Mouse (Mus musculus): ENCODE results near the gene Zfp428. TPM values are rescaled to one million over a fixed set of nuclear protein-coding genes. Genes with fewer than 3 reads are reported as not detected.

Zfp428 gene
- polyA plus RNA-seq, 1 experiment from 2014 or later, result 282 TPM

GRCm38 (mm10) chr7:24487403-24487802 lies 19.4 kb upstream of the Zfp428 start:
- Histone ChIP-seq H3K27me3 (replicated peaks; ENCODE audit: control insufficient read depth, insufficient read depth, low read length) (no peaks in the 10 kb centered on the region), H3K9ac (replicated peaks; ENCODE audit: low read depth, low read length) (peak overlapping the region; percentile 61; the same call in 1 of the 2 replicates), H3K4me3 (replicated peaks; ENCODE audit: low read length) (no peak overlapping the region; the same call in 1 of the 2 replicates), H3K9me3 (ENCODE audit: control insufficient read depth, low read length) (no peaks in the 10 kb centered on the region), H3K4me1 (replicated peaks; ENCODE audit: control insufficient read depth, insufficient read depth, low read length) (peaks cover 57% of the 10 kb centered on the region), H3K27ac (ENCODE audit: low read length) (peak overlapping the region; percentile 61), H3K36me3 (ENCODE audit: control insufficient read depth, insufficient read depth) (peaks cover 4% of the 10 kb centered on the region; the same call in 1 of the 2 replicates), H3K4me2 (ENCODE audit: low read length) (peak overlapping the region; percentile 67)
- 18% methylated on average over 3 of the region's 3 CpGs for WGBS
- 0 out of 2 replicates have a peak, but pooled peaks have one; percentile 3 for ATAC-seq

- no peak for ATAC-seq
- Histone ChIP-seq H3K9ac (replicated peaks; ENCODE audit: low read depth, low read length) (no peak overlapping the region), H3K27ac (ENCODE audit: low read length) (no peak overlapping the region; the same call in 1 of the 2 replicates)
These were observed 18.5 kb upstream of the Zfp428 start for GRCm38 (mm10) chr7:24488303-24488702.

GRCm38 (mm10) chr7:24499856-24500577 lies 6.8 kb upstream of the Zfp428 start:
- Histone ChIP-seq H3K4me3 (replicated peaks; ENCODE audit: low read length) (no peak overlapping the region), H3K4me2 (ENCODE audit: low read length) (no peak overlapping the region), H3K27me3 (replicated peaks; ENCODE audit: control insufficient read depth, insufficient read depth, low read length) (no peaks in the 10 kb centered on the region), H3K36me3 (ENCODE audit: control insufficient read depth, insufficient read depth) (peaks cover 15% of the 10 kb centered on the region), H3K27ac (ENCODE audit: low read length) (no peak overlapping the region), H3K9me3 (ENCODE audit: control insufficient read depth, low read length) (no peaks in the 10 kb centered on the region), H3K4me1 (replicated peaks; ENCODE audit: control insufficient read depth, insufficient read depth, low read length) (peaks cover 13% of the 10 kb centered on the region), H3K9ac (replicated peaks; ENCODE audit: low read depth, low read length) (no peak overlapping the region)
- WGBS, result 26% methylated on average over 43 of the region's 43 CpGs
- no peak for ATAC-seq

More at GRCm38 (mm10) chr7:24488303-24488702, 18.5 kb upstream of the Zfp428 start:
- WGBS, result 90% methylated on average over 8 of the region's 8 CpGs
- peaks cover 51% of the 10 kb centered on the region for H3K4me1 ChIP-seq (replicated peaks; ENCODE audit: control insufficient read depth, insufficient read depth, low read length)
- H3K27me3 ChIP-seq (replicated peaks; ENCODE audit: control insufficient read depth, insufficient read depth, low read length), result no peaks in the 10 kb centered on the region
- H3K4me3 ChIP-seq (replicated peaks; ENCODE audit: low read length), result no peak overlapping the region
- H3K4me2 ChIP-seq (ENCODE audit: low read length), result no peak overlapping the region
- H3K36me3 ChIP-seq (ENCODE audit: control insufficient read depth, insufficient read depth), result peaks cover 4% of the 10 kb centered on the region; the same call in 1 of the 2 replicates
- H3K9me3 ChIP-seq (ENCODE audit: control insufficient read depth, low read length), result no peaks in the 10 kb centered on the region

GRCm38 (mm10) chr7:24500929-24501328 lies 5.9 kb upstream of the Zfp428 start:
- 40% methylated on average over 7 of the region's 7 CpGs for WGBS
- Histone ChIP-seq H3K27me3 (replicated peaks; ENCODE audit: control insufficient read depth, insufficient read depth, low read length) (no peaks in the 10 kb centered on the region), H3K4me2 (ENCODE audit: low read length) (no peak overlapping the region), H3K4me3 (replicated peaks; ENCODE audit: low read length) (no peak overlapping the region), H3K9me3 (ENCODE audit: control insufficient read depth, low read length) (no peaks in the 10 kb centered on the region), H3K9ac (replicated peaks; ENCODE audit: low read depth, low read length) (no peak overlapping the region), H3K27ac (ENCODE audit: low read length) (no peak overlapping the region), H3K4me1 (replicated peaks; ENCODE audit: control insufficient read depth, insufficient read depth, low read length) (peaks cover 22% of the 10 kb centered on the region), H3K36me3 (ENCODE audit: control insufficient read depth, insufficient read depth) (peaks cover 15% of the 10 kb centered on the region)
- ATAC-seq, result no peak

- Histone ChIP-seq H3K9ac (replicated peaks; ENCODE audit: low read depth, low read length) (no peak overlapping the region), H3K36me3 (ENCODE audit: control insufficient read depth, insufficient read depth) (peaks cover 15% of the 10 kb centered on the region), H3K27ac (ENCODE audit: low read length) (no peak overlapping the region), H3K9me3 (ENCODE audit: control insufficient read depth, low read length) (no peaks in the 10 kb centered on the region), H3K4me2 (ENCODE audit: low read length) (no peak overlapping the region), H3K4me3 (replicated peaks; ENCODE audit: low read length) (no peak overlapping the region), H3K27me3 (replicated peaks; ENCODE audit: control insufficient read depth, insufficient read depth, low read length) (no peaks in the 10 kb centered on the region), H3K4me1 (replicated peaks; ENCODE audit: control insufficient read depth, insufficient read depth, low read length) (peaks cover 25% of the 10 kb centered on the region)
- 57% methylated on average over 21 of the region's 21 CpGs for WGBS
- ATAC-seq, result no peak
These were observed 5.3 kb upstream of the Zfp428 start for GRCm38 (mm10) chr7:24501492-24501891.

- H3K4me2 ChIP-seq (ENCODE audit: low read length), result no peak overlapping the region
- no peaks in the 10 kb centered on the region for H3K27me3 ChIP-seq (replicated peaks; ENCODE audit: control insufficient read depth, insufficient read depth, low read length)
- H3K4me3 ChIP-seq (replicated peaks; ENCODE audit: low read length), result no peak overlapping the region
- H3K27ac ChIP-seq (ENCODE audit: low read length), result no peak overlapping the region
- H3K9me3 ChIP-seq (ENCODE audit: control insufficient read depth, low read length), result no peaks in the 10 kb centered on the region
- H3K36me3 ChIP-seq (ENCODE audit: control insufficient read depth, insufficient read depth), result peaks cover 15% of the 10 kb centered on the region
- peaks cover 32% of the 10 kb centered on the region for H3K4me1 ChIP-seq (replicated peaks; ENCODE audit: control insufficient read depth, insufficient read depth, low read length)
- no peak overlapping the region for H3K9ac ChIP-seq (replicated peaks; ENCODE audit: low read depth, low read length)
- no peak for ATAC-seq
- WGBS, result 17% methylated on average over 10 of the region's 10 CpGs
These were observed 2.8 kb upstream of the Zfp428 start for GRCm38 (mm10) chr7:24504004-24504403.

GRCm38 (mm10) chr7:24504868-24505267 lies 1.9 kb upstream of the Zfp428 start:
- Histone ChIP-seq H3K27me3 (replicated peaks; ENCODE audit: control insufficient read depth, insufficient read depth, low read length) (no peaks in the 10 kb centered on the region), H3K36me3 (ENCODE audit: control insufficient read depth, insufficient read depth) (peaks cover 14% of the 10 kb centered on the region), H3K4me1 (replicated peaks; ENCODE audit: control insufficient read depth, insufficient read depth, low read length) (peaks cover 38% of the 10 kb centered on the region), H3K9me3 (ENCODE audit: control insufficient read depth, low read length) (no peaks in the 10 kb centered on the region), H3K9ac (replicated peaks; ENCODE audit: low read depth, low read length) (no peak overlapping the region), H3K27ac (ENCODE audit: low read length) (peak overlapping the region; percentile 100), H3K4me2 (ENCODE audit: low read length) (no peak overlapping the region), H3K4me3 (replicated peaks; ENCODE audit: low read length) (no peak overlapping the region)
- ATAC-seq, result no peak
- 32% methylated on average over 4 of the region's 4 CpGs for WGBS

GRCm38 (mm10) chr7:24505447-24506064 lies 1.2 kb upstream of the Zfp428 start:
- Histone ChIP-seq H3K4me1 (replicated peaks; ENCODE audit: control insufficient read depth, insufficient read depth, low read length) (peaks cover 39% of the 10 kb centered on the region), H3K9me3 (ENCODE audit: control insufficient read depth, low read length) (no peaks in the 10 kb centered on the region), H3K27me3 (replicated peaks; ENCODE audit: control insufficient read depth, insufficient read depth, low read length) (no peaks in the 10 kb centered on the region)

GRCm38 (mm10) chr7:24506065-24506459 lies 744 bp upstream of the Zfp428 start:
- H3K27ac ChIP-seq (ENCODE audit: low read length), result peak overlapping the region; percentile 100
- peak overlapping the region; percentile 70 for H3K4me2 ChIP-seq (ENCODE audit: low read length)
- no peaks in the 10 kb centered on the region for H3K27me3 ChIP-seq (replicated peaks; ENCODE audit: control insufficient read depth, insufficient read depth, low read length)
- peak overlapping the region; percentile 96 for H3K9ac ChIP-seq (replicated peaks; ENCODE audit: low read depth, low read length)
- peak overlapping the region; percentile 71 for H3K4me3 ChIP-seq (replicated peaks; ENCODE audit: low read length)
- no peak for ATAC-seq
- H3K4me1 ChIP-seq (replicated peaks; ENCODE audit: control insufficient read depth, insufficient read depth, low read length), result peaks cover 40% of the 10 kb centered on the region
- WGBS, result 3% methylated on average over 3 of the region's 3 CpGs
- peaks cover 2% of the 10 kb centered on the region for H3K36me3 ChIP-seq (ENCODE audit: control insufficient read depth, insufficient read depth)
- H3K9me3 ChIP-seq (ENCODE audit: control insufficient read depth, low read length), result no peaks in the 10 kb centered on the region

More at GRCm38 (mm10) chr7:24505447-24506064, 1.2 kb upstream of the Zfp428 start:
- Histone ChIP-seq H3K4me2 (ENCODE audit: low read length) (peak overlapping the region; percentile 70), H3K4me3 (replicated peaks; ENCODE audit: low read length) (peak overlapping the region; percentile 71), H3K36me3 (ENCODE audit: control insufficient read depth, insufficient read depth) (peaks cover 7% of the 10 kb centered on the region), H3K9ac (replicated peaks; ENCODE audit: low read depth, low read length) (peak overlapping the region; percentile 30), H3K27ac (ENCODE audit: low read length) (peak overlapping the region; percentile 100)
- no peak for ATAC-seq
- WGBS, result 3% methylated on average over 15 of the region's 15 CpGs
